Mouse (Mus musculus) macrophage (primary cell): ENCODE data around the gene Zfp82. TPM values are rescaled to one million over a fixed set of nuclear protein-coding genes. Genes with fewer than 3 reads are reported as not detected.

Source experiments
- H3K27ac ChIP-seq: fragments of 350-480 bp; formaldehyde crosslinking; 2 replicates; pipeline ENCODE4 v1.9.0; 2021
- H3K36me3 ChIP-seq: fragments of 350-480 bp; formaldehyde crosslinking; 2 replicates; pipeline ENCODE4 v1.9.0; 2021; ENCODE audit errors: inconsistent target
- H3K4me3 ChIP-seq: fragments of 350-480 bp; formaldehyde crosslinking; 2 replicates; pipeline ENCODE4 v1.9.0; 2021; ENCODE audit errors: inconsistent target
- H3K79me2 ChIP-seq: fragments of 350-480 bp; formaldehyde crosslinking; 2 replicates; pipeline ENCODE4 v1.9.0; 2021; ENCODE audit errors: inconsistent target
- WGBS: methylation state at CpG from one replicate; pipeline ENCODE4 v1.1.7; 2026; ENCODE audit warnings: inconsistent platforms; ENCODE audit not compliant: missing documents; 5-methylcytosine and 5-hydroxymethylcytosine counted together
- polyA plus RNA-seq: library from polyadenylated mRNA; stranded (reverse); fragments of 250-400 nt; gene quantifications from 3 replicates; pipeline ENCODE4 v1.2.4, GENCODE M21; 2018; ENCODE audit warnings: inconsistent platforms

Gene Zfp82
- polyA plus RNA-seq, 1 experiment from 2014 or later, result 2.5 TPM

DNA sequence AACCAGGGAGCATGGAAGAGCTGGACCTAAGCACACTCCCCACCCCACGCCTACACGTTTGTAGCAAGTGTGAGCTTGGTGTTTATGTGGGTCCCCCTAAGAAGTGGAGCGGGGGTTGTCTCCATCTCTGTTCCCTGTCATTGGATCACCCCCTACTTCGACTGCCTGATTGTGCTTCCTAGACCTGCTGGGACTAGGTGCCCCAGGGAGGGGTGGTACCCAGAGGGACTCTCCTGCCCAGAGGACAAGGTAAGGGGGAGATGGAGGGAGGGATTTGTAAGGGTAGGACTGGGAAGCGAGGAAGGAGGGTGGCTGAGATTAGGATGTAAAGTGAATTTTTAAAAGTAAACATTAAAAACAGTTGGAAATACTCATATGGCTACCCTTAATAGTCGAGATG, 16.7 kb upstream of the Zfp82 start:
- no peaks in the 10 kb centered on the region for H3K36me3 ChIP-seq
- no peak overlapping the region for H3K27ac ChIP-seq
- H3K79me2 ChIP-seq, result no peaks in the 10 kb centered on the region
- 43% methylated on average over 6 of the region's 6 CpGs for WGBS
- peak overlapping the region; percentile 76 for H3K4me3 ChIP-seq

GRCm38 (mm10) chr7:30086524-30086923, 13.8 kb upstream of the Zfp82 start:
- 38% methylated on average over 9 of the region's 9 CpGs for WGBS
- no peak overlapping the region for H3K27ac ChIP-seq
- H3K36me3 ChIP-seq, result no peaks in the 10 kb centered on the region
- H3K79me2 ChIP-seq, result no peaks in the 10 kb centered on the region
- H3K4me3 ChIP-seq, result no peak overlapping the region

DNA sequence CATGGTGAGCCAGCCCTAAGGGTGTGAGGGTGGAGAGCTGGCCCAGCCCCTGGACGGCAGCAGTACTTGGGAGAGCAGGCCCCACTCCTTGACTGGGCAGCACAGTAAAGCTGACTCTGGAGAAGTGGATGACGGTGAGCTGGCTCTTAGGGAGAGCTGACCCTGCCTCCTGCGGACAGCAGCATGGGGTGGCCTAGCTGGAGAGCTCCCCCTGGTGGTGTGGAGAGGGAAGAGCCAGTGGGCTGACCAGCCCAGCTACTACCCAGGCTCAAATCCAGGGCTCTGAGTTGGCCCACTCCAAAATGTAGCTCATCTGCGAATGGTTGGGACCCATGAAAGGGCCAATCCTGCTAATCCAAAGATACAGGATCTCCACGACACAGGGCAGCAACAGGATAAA, 8.1 kb downstream of the Zfp82 start:
- Histone ChIP-seq H3K79me2 (no peaks in the 10 kb centered on the region), H3K4me3 (no peak overlapping the region), H3K27ac (no peak overlapping the region), H3K36me3 (peaks cover 24% of the 10 kb centered on the region; the same call in 1 of the 2 replicates)
- 95% methylated on average over 5 of the region's 5 CpGs for WGBS

DNA sequence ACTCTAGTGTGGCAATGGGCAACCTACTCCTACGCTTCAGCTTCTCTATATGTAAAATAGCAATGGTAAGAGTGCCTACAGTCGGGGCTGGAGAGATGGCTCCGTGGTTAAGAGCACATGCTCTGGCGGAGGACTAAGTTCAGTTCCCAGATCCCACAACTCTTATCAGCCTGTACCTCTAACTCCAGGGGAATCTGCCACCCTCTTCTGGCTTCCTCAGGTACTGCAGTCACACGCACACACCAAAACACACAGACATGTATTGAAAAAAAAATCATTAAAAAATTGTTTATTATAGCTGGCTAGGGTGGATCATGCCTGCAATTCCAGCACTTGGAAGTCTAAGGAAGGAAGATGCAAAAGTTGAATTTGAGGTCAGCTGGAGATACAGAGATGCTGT, 10.2 kb downstream of the Zfp82 start:
- Histone ChIP-seq H3K79me2 (no peaks in the 10 kb centered on the region), H3K27ac (no peak overlapping the region), H3K4me3 (no peak overlapping the region), H3K36me3 (peaks cover 14% of the 10 kb centered on the region; the same call in 1 of the 2 replicates)
- WGBS, result 91% methylated on average over 5 of the region's 5 CpGs

- no peaks in the 10 kb centered on the region for H3K79me2 ChIP-seq
- H3K36me3 ChIP-seq, result peaks cover 24% of the 10 kb centered on the region; the same call in 1 of the 2 replicates
- no peak overlapping the region for H3K27ac ChIP-seq
- 99% methylated on average over 6 of the region's 6 CpGs for WGBS
- no peak overlapping the region for H3K4me3 ChIP-seq
These were observed 12.4 kb downstream of the Zfp82 start for GRCm38 (mm10) chr7:30060341-30060740.

DNA sequence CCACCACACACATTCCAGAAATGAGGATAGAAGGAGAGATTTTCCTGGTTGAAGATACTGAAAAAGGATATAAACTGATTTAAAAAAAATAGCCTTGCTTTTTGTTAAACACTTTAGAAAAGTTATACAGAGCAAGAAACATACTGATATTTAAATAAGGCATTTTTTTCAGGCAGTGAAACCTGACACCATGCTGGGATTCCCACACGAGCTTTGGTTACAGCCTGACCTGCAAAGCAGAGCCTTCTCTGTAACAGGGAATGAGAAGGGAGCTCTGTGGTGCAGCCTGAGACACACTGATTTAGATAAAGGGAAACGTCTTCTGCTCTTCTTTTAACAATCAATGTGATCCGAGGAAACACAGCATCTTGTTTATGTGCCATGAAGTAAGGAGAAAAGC, 19.1 kb downstream of the Zfp82 start:
- 20% methylated on average over 3 of the region's 3 CpGs for WGBS
- peaks cover 16% of the 10 kb centered on the region; the same call in 1 of the 2 replicates for H3K36me3 ChIP-seq
- H3K79me2 ChIP-seq, result no peaks in the 10 kb centered on the region
- no peak overlapping the region for H3K4me3 ChIP-seq
- no peak overlapping the region for H3K27ac ChIP-seq

GRCm38 (mm10) chr7:30050882-30051548, 21.7 kb downstream of the Zfp82 start, which contains the start of gene Zfp14:
Gene Zfp14, minus strand, starts transcription at chr7:30051380.
- WGBS, result 3% methylated on average over 40 of the region's 40 CpGs
- Histone ChIP-seq H3K27ac (no peak within 1 kb of the TSS), H3K36me3 (peaks cover 1% of the 10 kb centered on the region; the same call in 1 of the 2 replicates), H3K4me3 (peak within 1 kb of the TSS; percentile 65), H3K79me2 (no peaks in the 10 kb centered on the region)

DNA sequence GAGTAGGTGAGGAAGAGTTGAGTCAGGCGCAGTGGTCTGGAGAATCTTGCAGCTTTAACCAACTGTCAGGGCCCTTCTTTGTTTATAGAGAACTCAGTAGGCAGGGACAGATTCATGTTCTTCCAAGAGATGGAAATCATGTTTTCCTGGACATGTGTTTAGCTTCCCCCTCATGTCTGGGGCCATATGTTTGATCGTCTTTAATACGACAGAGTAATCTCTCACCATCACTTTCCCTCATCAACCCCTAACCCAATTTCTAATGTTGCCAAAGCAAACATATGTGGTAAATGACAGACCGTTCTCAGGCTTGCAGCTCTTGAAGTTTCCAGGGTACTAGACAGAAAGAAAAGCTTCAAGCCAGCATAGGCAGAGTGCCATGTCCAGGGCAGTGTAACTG, 24.6 kb downstream of the Zfp82 start:
- Histone ChIP-seq H3K79me2 (no peaks in the 10 kb centered on the region), H3K27ac (no peak overlapping the region), H3K4me3 (no peak overlapping the region), H3K36me3 (no peaks in the 10 kb centered on the region)
- 90% methylated on average over 4 of the region's 4 CpGs for WGBS

GRCm38 (mm10) chr7:30044354-30044753, 28.3 kb downstream of the Zfp82 start:
- no peaks in the 10 kb centered on the region for H3K36me3 ChIP-seq
- no peak overlapping the region for H3K27ac ChIP-seq
- H3K79me2 ChIP-seq, result no peaks in the 10 kb centered on the region
- 62% methylated on average over 9 of the region's 9 CpGs for WGBS
- H3K4me3 ChIP-seq, result no peak overlapping the region

- WGBS, result 98% methylated on average over 12 of the region's 12 CpGs
These were observed 38.4 kb downstream of the Zfp82 start for GRCm38 (mm10) chr7:30034331-30034730.

GRCm38 (mm10) chr7:30031379-30031778, 41.3 kb downstream of the Zfp82 start:
- Histone ChIP-seq H3K79me2 (no peaks in the 10 kb centered on the region), H3K4me3 (no peak overlapping the region), H3K27ac (no peak overlapping the region), H3K36me3 (no peaks in the 10 kb centered on the region)
- 97% methylated on average over 2 of the region's 3 CpGs for WGBS

More at GRCm38 (mm10) chr7:30034331-30034730, 38.4 kb downstream of the Zfp82 start:
- Histone ChIP-seq H3K79me2 (no peaks in the 10 kb centered on the region), H3K27ac (no peak overlapping the region), H3K36me3 (peaks cover 6% of the 10 kb centered on the region; the same call in 1 of the 2 replicates), H3K4me3 (no peak overlapping the region)

DNA sequence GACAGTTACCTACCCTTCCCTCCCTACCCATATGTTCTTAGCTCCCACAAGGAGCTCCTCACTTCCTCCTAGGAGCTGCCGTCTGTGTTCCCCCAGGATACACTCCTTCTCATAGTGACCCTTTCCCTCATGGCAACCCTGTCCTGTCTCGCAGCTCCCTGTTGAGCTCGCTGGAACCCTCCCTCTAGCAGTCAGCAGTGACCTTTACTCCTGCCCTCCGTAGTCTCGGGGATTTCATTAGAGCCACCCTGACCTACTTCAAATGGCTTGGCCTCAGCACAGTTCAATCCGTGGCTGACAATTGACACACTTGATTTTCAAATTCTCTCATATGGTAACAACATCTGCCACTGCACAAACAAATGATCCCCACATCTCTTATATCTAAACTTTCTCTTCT, 42.0 kb downstream of the Zfp82 start:
- Histone ChIP-seq H3K79me2 (no peaks in the 10 kb centered on the region), H3K36me3 (no peaks in the 10 kb centered on the region), H3K4me3 (no peak overlapping the region), H3K27ac (no peak overlapping the region)
- WGBS, result 61% methylated on average over 6 of the region's 6 CpGs

GRCm38 (mm10) chr7:30028572-30028971, 44.1 kb downstream of the Zfp82 start:
- Histone ChIP-seq H3K4me3 (no peak overlapping the region), H3K36me3 (peaks cover 7% of the 10 kb centered on the region), H3K27ac (no peak overlapping the region), H3K79me2 (no peaks in the 10 kb centered on the region)
- WGBS, result 88% methylated on average over 3 of the region's 3 CpGs

DNA sequence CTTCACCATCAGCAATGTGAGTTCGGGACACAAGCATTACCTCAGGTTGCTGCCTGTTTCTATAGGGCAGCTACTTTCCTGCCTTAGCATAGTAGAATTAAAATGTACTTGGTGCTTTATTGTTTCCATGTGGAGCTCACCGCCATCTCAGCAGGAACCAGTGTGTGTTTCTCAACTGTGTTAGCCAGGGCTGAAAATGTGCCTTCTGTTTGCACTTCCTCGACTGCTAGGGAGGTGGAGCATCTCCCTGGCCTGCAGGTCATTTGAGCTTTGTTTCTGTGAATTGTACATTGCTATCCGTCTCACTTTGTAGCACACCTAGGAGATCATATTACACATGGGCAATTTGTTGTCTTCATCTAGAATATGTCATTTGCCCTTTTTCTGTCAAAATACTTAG, 45.4 kb downstream of the Zfp82 start:
- Histone ChIP-seq H3K27ac (no peak overlapping the region), H3K4me3 (no peak overlapping the region), H3K79me2 (no peaks in the 10 kb centered on the region), H3K36me3 (peaks cover 20% of the 10 kb centered on the region)
- 84% methylated on average over 4 of the region's 4 CpGs for WGBS

DNA sequence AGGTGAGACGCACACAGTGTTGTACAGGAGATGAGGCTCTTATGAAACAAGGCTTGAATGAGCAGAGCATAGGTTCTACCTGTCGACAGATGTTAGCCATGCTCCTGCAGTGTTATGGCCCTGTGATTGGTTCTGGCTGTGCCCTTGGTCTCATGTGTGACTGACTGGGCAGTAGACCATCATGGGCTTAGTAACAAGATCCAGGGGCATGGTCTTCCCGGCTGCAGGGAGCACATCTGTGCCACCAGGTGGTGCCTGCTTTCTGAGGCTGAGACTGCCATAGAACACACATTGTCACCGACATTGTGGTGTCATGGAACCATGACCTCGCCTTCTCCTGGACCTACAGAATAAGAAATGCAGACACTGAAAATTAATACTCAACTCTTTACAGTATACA, 47.3 kb downstream of the Zfp82 start:
- H3K4me3 ChIP-seq, result no peak overlapping the region

GRCm38 (mm10) chr7:30023800-30024199, 48.9 kb downstream of the Zfp82 start:
- Histone ChIP-seq H3K79me2 (no peaks in the 10 kb centered on the region), H3K36me3 (peaks cover 27% of the 10 kb centered on the region), H3K27ac (no peak overlapping the region), H3K4me3 (no peak overlapping the region)
- 93% methylated on average over 8 of the region's 8 CpGs for WGBS

More for the DNA sequence above, 47.3 kb downstream of the Zfp82 start:
- WGBS, result 87% methylated on average over 5 of the region's 5 CpGs
- Histone ChIP-seq H3K36me3 (peaks cover 25% of the 10 kb centered on the region), H3K27ac (no peak overlapping the region), H3K79me2 (no peaks in the 10 kb centered on the region)
